Mouse (Mus musculus) intestine, postnatal 0 days (tissue): ENCODE measurements at regions not wholly inside any gene's neighbourhood (a gene's known extent, or its start where the extent isn't known, plus 50 kb on each side); places are given as distances from the start of the nearest gene placed in this dataset.

ENCODE experiments used
- ATAC-seq: fragments of 200-750 bp; cut with Nextera tagmentation; 2 replicates; pipeline ENCODE4 v1.8.0; 2017; ENCODE audit warnings: mild to moderate bottlenecking, moderate TSS enrichment, moderate library complexity
- H3K27ac ChIP-seq: fragments of 300-500 bp; sonication (generic); 2 replicates; pipeline ENCODE4 v1.5.1; 2014; ENCODE audit warnings: mild to moderate bottlenecking, low read depth, low read length, moderate library complexity
- H3K27me3 ChIP-seq: fragments of 300-500 bp; sonication (generic); replicated peaks from 2 replicates; pipeline ENCODE4 v1.6.1; 2014; ENCODE audit warnings: low read length, mixed read lengths; ENCODE audit not compliant: control insufficient read depth, insufficient read depth
- H3K36me3 ChIP-seq: fragments of 300-500 bp; sonication (generic); 2 replicates; pipeline ENCODE4 v1.6.1; 2014; ENCODE audit warnings: mild to moderate bottlenecking, moderate library complexity; ENCODE audit not compliant: control insufficient read depth, insufficient read depth
- H3K4me1 ChIP-seq: fragments of 300-500 bp; sonication (generic); replicated peaks from 2 replicates; pipeline ENCODE4 v1.6.1; 2014; ENCODE audit warnings: antibody characterized with exemption, low read length, mixed read lengths; ENCODE audit not compliant: control insufficient read depth, insufficient read depth
- H3K4me2 ChIP-seq: fragments of 300-500 bp; sonication (generic); replicated peaks from 2 replicates; pipeline ENCODE4 v1.6.1; 2014; ENCODE audit warnings: low read depth, mild to moderate bottlenecking, moderate library complexity
- H3K4me3 ChIP-seq: fragments of 300-500 bp; sonication (generic); 2 replicates; pipeline ENCODE4 v1.5.1; 2014; ENCODE audit warnings: low read depth, low read length
- H3K9ac ChIP-seq: fragments of 300-500 bp; sonication (generic); 2 replicates; pipeline ENCODE4 v1.6.1; 2014; ENCODE audit warnings: mild to moderate bottlenecking, low read depth, low read length
- H3K9me3 ChIP-seq: fragments of 300-500 bp; sonication (generic); 2 replicates; pipeline ENCODE4 v1.6.1; 2016; ENCODE audit warnings: mixed run types; ENCODE audit not compliant: control insufficient read depth
- CTCF ChIP-seq: sonication (generic); IDR thresholded peaks from 2 replicates; pipeline ENCODE4 v1.5.1; 2016; ENCODE audit warnings: low read depth, mild to moderate bottlenecking, control low read depth, antibody characterized with exemption, moderate library complexity
- WGBS: fragments of 180-500 bp; shearing (Covaris S2); extraction: QIAGEN DNeasy Blood & Tissue Kit; methylation state at CpG from one replicate; pipeline ENCODE4 v1.1.7; 2014; 5-methylcytosine and 5-hydroxymethylcytosine counted together

DNA sequence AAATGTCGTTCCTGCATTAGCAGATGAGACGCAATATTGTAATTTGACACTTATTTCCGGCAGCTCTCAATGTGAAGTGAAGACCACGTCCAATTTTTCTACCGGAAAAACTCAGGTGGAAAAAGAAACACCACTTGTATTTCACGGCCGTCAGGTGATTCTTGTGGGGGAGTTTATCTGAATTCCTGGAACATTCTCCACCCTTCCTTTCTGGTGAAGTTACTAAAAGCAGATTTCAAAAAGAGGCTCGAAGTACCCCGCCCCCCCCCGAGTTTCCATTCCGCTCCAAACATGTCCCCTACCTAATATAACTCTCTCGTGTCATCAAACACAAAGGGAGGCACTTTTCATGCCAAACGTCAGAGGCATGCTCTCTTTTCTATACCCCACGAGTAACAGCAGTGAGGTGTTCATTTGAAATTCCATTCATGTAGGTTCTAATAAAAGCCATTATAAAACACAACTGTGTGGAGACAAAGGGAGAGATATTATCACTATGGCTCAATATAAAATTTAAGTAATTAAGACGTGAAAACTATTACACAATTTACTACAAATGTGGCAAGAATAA, 281.5 kb downstream of the Vrk1 start:
- Histone ChIP-seq H3K36me3 (no peaks in the 10 kb centered on the region), H3K4me1 (no peaks in the 10 kb centered on the region), H3K4me3 (no peak overlapping the region), H3K4me2 (no peak overlapping the region), H3K9me3 (no peaks in the 10 kb centered on the region), H3K27ac (no peak overlapping the region), H3K27me3 (no peaks in the 10 kb centered on the region), H3K9ac (no peak overlapping the region)
- no peak for TF ChIP-seq CTCF
- 65% methylated on average over 15 of the region's 15 CpGs for WGBS
- ATAC-seq = no peak

DNA sequence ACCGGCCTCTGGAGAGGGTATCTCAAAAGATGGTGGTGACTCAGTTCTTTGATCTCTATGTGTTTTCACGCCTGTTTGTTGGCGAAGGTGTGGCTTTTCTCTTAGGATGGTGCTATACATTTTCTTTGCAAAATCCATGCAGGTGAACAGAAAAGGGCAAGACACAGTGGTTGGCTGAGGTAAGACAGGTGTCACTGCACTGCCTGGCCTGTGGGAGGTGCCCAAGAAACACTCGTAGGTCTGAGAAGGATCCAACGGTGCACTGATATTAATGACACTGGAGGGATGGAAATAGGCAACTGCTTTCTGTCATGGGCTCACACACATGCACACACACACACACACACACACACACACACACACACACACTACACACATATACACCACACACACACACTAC, 283.1 kb downstream of the Vrk1 start:
- peak; percentile 43 for TF ChIP-seq CTCF
- Histone ChIP-seq H3K4me2 (no peak overlapping the region), H3K27ac (no peak overlapping the region), H3K36me3 (no peaks in the 10 kb centered on the region), H3K4me1 (no peaks in the 10 kb centered on the region), H3K4me3 (no peak overlapping the region), H3K9ac (no peak overlapping the region), H3K27me3 (no peaks in the 10 kb centered on the region), H3K9me3 (no peaks in the 10 kb centered on the region)
- ATAC-seq = no peak
- WGBS = 54% methylated on average over 5 of the region's 5 CpGs

DNA sequence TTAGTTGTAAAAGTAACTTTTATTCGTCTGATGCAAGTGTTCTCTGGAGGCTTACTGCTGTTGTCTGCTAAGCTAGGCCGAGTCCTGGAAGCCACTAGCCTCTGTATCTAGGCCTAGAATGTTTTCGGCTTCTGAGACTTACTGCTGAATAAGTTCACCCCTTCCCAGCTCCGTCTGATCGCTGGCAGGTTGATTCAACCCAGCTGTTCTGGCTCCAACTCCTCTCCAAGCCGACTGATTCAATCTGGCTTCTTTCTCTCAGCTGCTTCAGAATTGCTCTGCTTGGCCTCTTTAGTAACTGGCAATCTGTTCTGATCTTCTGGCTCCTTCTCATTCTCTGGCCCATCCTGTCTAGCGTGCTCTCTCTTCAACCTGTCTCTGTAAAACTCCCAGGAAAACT, 285.6 kb downstream of the Vrk1 start:
- Histone ChIP-seq H3K9me3 (no peaks in the 10 kb centered on the region), H3K4me2 (no peak overlapping the region), H3K36me3 (no peaks in the 10 kb centered on the region), H3K4me1 (no peaks in the 10 kb centered on the region), H3K27me3 (no peaks in the 10 kb centered on the region), H3K9ac (no peak overlapping the region), H3K4me3 (no peak overlapping the region), H3K27ac (no peak overlapping the region)
- ATAC-seq = no peak
- no peak for TF ChIP-seq CTCF
- WGBS = 63% methylated on average over 7 of the region's 7 CpGs

DNA sequence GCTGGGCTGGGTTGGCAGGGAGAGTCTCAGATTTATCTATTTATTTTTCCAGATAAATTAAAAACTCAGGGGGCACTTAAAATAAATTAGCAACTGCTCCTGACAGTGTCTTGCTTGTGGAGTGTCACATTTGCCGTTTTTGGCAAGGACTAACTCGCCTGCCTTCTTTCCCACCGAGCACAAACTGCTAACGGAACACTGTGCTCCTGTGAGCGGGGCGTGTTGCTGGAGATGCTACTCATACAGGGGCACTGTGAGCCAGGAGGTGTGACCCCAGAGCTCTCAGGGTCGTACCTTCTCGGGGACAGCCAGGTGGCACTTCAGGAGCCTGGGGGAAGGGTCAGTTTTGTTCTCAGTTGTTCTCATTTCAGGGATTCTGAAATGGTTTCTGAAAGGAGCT, 292.6 kb downstream of the Vrk1 start:
- TF ChIP-seq CTCF = no peak
- Histone ChIP-seq H3K9ac (no peak overlapping the region), H3K4me2 (no peak overlapping the region), H3K9me3 (no peaks in the 10 kb centered on the region), H3K27ac (no peak overlapping the region), H3K27me3 (no peaks in the 10 kb centered on the region), H3K4me3 (no peak overlapping the region), H3K4me1 (no peaks in the 10 kb centered on the region), H3K36me3 (no peaks in the 10 kb centered on the region)
- no peak for ATAC-seq
- 61% methylated on average over 8 of the region's 8 CpGs for WGBS

DNA sequence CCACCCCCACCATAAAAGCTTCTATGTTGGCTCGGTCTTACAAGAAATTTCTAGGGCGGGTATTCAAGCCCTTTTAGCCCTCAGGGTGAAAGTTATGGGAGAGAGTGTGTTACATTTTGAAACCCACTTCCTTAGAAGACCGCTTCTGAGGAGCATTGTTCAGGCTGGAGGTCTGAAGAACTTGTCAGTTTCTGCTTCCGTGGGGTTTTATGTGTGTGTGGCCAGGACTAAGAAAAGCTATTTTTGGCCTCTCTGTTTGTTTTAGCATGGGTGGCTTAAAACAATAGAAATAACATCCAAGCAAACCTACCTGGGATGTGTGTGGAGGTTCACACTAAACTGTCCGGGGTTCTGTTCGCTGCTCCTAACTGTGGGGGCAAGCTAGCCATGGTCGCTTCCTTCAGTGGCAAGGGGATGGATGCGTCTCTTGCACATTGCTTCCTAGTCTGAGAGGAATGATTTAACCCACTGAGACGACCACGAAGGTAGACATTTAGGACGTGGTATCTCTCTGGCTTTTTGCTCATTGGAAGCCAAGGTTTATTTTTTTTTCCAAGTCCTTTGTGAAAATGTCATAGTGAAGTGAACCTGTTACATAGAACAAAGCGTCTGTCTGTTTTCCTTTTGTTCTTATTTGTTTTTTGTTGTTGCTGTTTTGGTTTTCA, 298.4 kb downstream of the Vrk1 start:
- ATAC-seq = no peak
- H3K27me3 ChIP-seq = no peaks in the 10 kb centered on the region
- WGBS = 74% methylated on average over 12 of the region's 12 CpGs
- H3K4me2 ChIP-seq = no peak overlapping the region
- H3K36me3 ChIP-seq = no peaks in the 10 kb centered on the region
- TF ChIP-seq CTCF = no peak
- H3K9ac ChIP-seq = no peak overlapping the region
- no peak overlapping the region for H3K27ac ChIP-seq
- H3K4me3 ChIP-seq = no peak overlapping the region
- H3K4me1 ChIP-seq = no peaks in the 10 kb centered on the region
- no peaks in the 10 kb centered on the region for H3K9me3 ChIP-seq

DNA sequence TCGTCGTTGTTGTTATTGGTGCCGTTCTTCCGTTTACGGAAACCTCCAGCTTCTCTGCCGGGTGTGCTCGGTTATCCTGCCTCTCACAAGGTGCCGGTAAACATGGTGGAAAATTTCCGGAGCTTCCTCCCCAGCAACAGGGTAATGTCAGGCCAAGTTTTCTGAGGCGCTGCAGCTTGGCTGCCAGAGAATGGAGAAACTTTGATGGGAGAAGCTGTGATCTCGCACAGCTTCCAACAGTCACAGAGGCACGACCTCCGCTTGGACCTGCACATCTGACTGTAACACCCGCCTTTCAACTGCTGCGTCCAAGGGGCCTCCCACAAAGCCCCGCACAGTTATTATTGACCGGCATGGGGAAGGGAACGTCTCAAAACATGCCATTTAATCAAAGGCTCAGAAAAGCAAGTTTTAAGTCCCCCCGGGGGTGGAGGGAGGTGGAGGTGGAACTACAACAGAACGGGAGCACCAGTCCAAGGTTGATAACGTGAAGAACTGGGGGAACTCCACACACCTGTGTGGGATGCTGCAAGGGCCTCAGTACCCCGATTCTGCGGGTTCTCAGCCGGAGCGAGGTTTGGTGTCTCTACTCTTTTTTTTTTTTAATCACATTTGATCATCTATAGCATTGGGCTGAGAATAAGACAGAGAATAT, 299.1 kb downstream of the Vrk1 start:
- WGBS = 79% methylated on average over 25 of the region's 25 CpGs
- H3K9ac ChIP-seq = no peak overlapping the region
- no peak overlapping the region for H3K4me2 ChIP-seq
- no peak overlapping the region for H3K4me3 ChIP-seq
- H3K9me3 ChIP-seq = no peaks in the 10 kb centered on the region
- TF ChIP-seq CTCF = no peak
- no peaks in the 10 kb centered on the region for H3K4me1 ChIP-seq
- H3K27ac ChIP-seq = no peak overlapping the region
- no peaks in the 10 kb centered on the region for H3K36me3 ChIP-seq
- ATAC-seq = no peak
- H3K27me3 ChIP-seq = no peaks in the 10 kb centered on the region
